Mouse (Mus musculus) small intestine, adult 2 months (tissue): Measurements from ENCODE around the gene Gm20388.
A peak's percentile ranks its signal among the peaks of the same experiment; 100 is the strongest.

Experiments used
- CTCF ChIP-seq: fragments of 200-500 bp; IDR thresholded peaks from 2 replicates; pipeline ENCODE4 v1.5.1; 2012; ENCODE audit warnings: low read depth, mild to moderate bottlenecking, control low read depth, inconsistent platforms, low read length, moderate library complexity, mixed read lengths; ENCODE audit not compliant: insufficient replicate concordance, insufficient read length; ENCODE audit errors: extremely low read depth
- POLR2A ChIP-seq: fragments of 200-500 bp; IDR thresholded peaks from 2 replicates; pipeline ENCODE4 v1.6.1; 2012; ENCODE audit warnings: low read depth, mild to moderate bottlenecking, control low read depth, inconsistent platforms, low read length, moderate library complexity

DNA sequence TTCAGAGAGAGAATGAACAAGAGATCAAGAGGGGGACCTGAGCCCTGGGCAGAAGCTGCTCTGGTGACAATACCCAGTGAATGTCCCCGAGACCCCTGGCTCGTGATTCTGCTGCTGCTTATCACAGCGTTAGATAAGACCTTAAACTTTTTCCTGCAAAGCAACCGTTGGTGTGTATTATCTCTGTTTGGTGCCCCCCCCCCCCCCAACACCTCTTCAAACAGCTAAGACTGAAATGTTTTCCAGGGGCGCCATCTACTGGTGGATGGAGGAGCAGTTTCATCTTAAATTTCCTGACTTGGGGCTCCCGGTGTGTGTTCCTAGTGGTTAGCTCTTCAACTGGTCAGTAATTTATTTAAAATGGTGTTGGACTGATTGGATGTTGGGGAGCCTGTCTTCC is 1999.0 kb downstream of the Gm20388 start:
- no peak for TF ChIP-seq POLR2A
- peak; percentile 58; the same call in 1 of the 2 replicates for TF ChIP-seq CTCF
